21 mouse cellular contexts compared by ENCODE assay signal in genomic region chr19:32120798-32121197, GRCm38 (mm10).
"Had no signal": no experiment of that assay in that cellular context is flagged by ENCODE, and none has a peak within 500 bp of the region (broad histone marks: within the 10 kb centered on the region; RNA-seq: fewer than 3 reads in every experiment).

No protein-coding gene starts in this region.

- DNase-seq: kidney, adult 8-10 months; kidney, postnatal 10 days; layer of hippocampus, adult 9-11 months; liver; lung, adult 18-20 months; lung, postnatal 4 days; retina, postnatal 1 day; right cerebral cortex, postnatal 25 days; thymus, postnatal 25 days had no signal

- H3K4me2 ChIP-seq: limb, embryonic 13.5 days; liver, embryonic 12.5 days; liver, embryonic 15.5 days; lung, embryonic 15.5 days; midbrain, embryonic 13.5 days; neural tube, embryonic 13.5 days had no signal

- H3K4me1 ChIP-seq: limb, embryonic 10.5 days; liver, embryonic 12.5 days; liver, embryonic 15.5 days; lung, embryonic 15.5 days; midbrain, embryonic 10.5 days; midbrain, embryonic 13.5 days; neural tube, embryonic 13.5 days had no signal

- H3K27ac ChIP-seq: layer of hippocampus, adult 2 months; limb, embryonic 10.5 days; limb, embryonic 13.5 days; liver, embryonic 12.5 days; liver, embryonic 15.5 days; lung, embryonic 15.5 days; midbrain, embryonic 10.5 days; midbrain, embryonic 13.5 days; neural tube, embryonic 13.5 days had no signal

- H3K9ac ChIP-seq: limb, embryonic 13.5 days; liver, embryonic 12.5 days; liver, embryonic 15.5 days; lung, embryonic 15.5 days; midbrain, embryonic 13.5 days; neural tube, embryonic 13.5 days had no signal

- H3K27me3 ChIP-seq: limb, embryonic 13.5 days; liver, embryonic 12.5 days; liver, embryonic 15.5 days; lung, embryonic 15.5 days; midbrain, embryonic 13.5 days; neural tube, embryonic 13.5 days had no signal

- H3K9me3 ChIP-seq: limb, embryonic 10.5 days; limb, embryonic 13.5 days; liver, embryonic 12.5 days; liver, embryonic 15.5 days; lung, embryonic 15.5 days; midbrain, embryonic 10.5 days; midbrain, embryonic 13.5 days; neural tube, embryonic 13.5 days had no signal

- ATAC-seq: intestine, postnatal 0 days; liver, embryonic 12.5 days; midbrain, embryonic 13.5 days; midbrain, embryonic 16.5 days had no signal

- H3K4me3 ChIP-seq: layer of hippocampus, adult 2 months; limb, embryonic 10.5 days; limb, embryonic 13.5 days; liver, embryonic 12.5 days; liver, embryonic 15.5 days; lung, embryonic 15.5 days; midbrain, embryonic 10.5 days; midbrain, embryonic 13.5 days; myocyte; neural tube, embryonic 13.5 days had no signal

- H3K36me3 ChIP-seq: limb, embryonic 10.5 days; midbrain, embryonic 10.5 days had no signal
